7 mouse cellular contexts compared by ENCODE assay signal in the genomic region with DNA sequence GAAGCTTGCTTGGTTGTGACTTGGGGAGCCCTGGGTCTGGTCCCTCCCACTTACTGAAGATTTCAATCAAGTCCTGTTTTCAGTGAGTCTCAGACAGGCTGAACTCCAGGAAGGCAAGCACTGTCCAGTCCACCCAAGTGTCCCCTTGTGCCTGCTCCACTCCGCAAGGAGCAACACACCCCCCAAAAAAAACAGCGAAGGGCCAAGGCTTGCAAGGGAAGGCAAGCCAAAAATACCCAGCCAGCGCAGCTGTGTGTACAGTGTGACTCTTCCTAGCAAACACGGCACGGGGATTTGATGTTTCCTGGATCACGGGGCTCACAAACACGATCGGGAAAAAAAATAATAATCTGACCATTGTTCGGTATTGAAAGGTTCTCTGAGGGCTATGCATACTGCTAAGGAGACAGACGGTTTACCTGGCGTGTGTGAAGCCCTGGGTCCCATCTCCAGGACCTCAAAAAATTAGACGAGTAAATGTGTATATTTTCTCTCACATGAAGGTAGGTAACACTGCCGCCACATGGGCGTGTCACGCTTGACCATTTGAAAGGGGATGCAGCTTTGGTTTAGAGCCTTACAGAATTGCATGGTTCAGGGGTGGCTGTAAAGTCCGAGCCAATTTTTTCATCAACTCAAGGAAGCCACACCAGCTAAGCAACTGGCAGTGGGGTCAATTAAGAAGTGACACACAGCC. TPM values are rescaled to one million over a fixed set of nuclear protein-coding genes. Genes with fewer than 3 reads are reported as not detected.
DNase-seq lines count a peak whose midpoint lies in the region; ATAC-seq and TF ChIP-seq lines count a peak whose summit lies in the region.

No protein-coding gene starts in this region.

- DNase-seq in lung, adult 2 months, result no peak
- no peak for DNase-seq in lung, postnatal 36 days
- peak; percentile 17 for DNase-seq in forebrain, embryonic 10.5 days (ENCODE audit: extremely low spot score, low spot score)
- no peak for DNase-seq in ovary, postnatal 10 days (ENCODE audit: low spot score)
- DNase-seq in spleen, postnatal 14 days (ENCODE audit: low spot score in 2 of 2), result no peak

- TF ChIP-seq CTCF in lung, adult 2 months (IDR thresholded peaks at IDR 0.05; ENCODE audit: insufficient read depth, low read length), result no peak

- peaks cover 41% of the 10 kb centered on the region for H3K27me3 ChIP-seq in forebrain, embryonic 10.5 days (ENCODE audit: poor library complexity, severe bottlenecking)
- peaks cover 11% of the 10 kb centered on the region for H3K27me3 ChIP-seq in kidney, embryonic 15.5 days
- no peaks in the 10 kb centered on the region for H3K27me3 ChIP-seq in midbrain, embryonic 15.5 days (replicated peaks)

- no peak overlapping the region for H3K9ac ChIP-seq in kidney, embryonic 15.5 days
- H3K9ac ChIP-seq in midbrain, embryonic 15.5 days, result peak overlapping the region; percentile 76

- H3K4me1 ChIP-seq in lung, adult 2 months (ENCODE audit: control insufficient read depth, insufficient read depth, low read length), result peaks cover 3% of the 10 kb centered on the region; the same call in 1 of the 2 replicates
- H3K4me1 ChIP-seq in forebrain, embryonic 10.5 days, result peaks cover 23% of the 10 kb centered on the region
- H3K4me1 ChIP-seq in kidney, embryonic 15.5 days, result peaks cover 17% of the 10 kb centered on the region
- peaks cover 21% of the 10 kb centered on the region for H3K4me1 ChIP-seq in midbrain, embryonic 15.5 days

- WGBS in lung, adult 2 months, result 27% methylated on average over 16 of the region's 16 CpGs
- WGBS in forebrain, embryonic 10.5 days, result 68% methylated on average over 16 of the region's 16 CpGs
- 47% methylated on average over 16 of the region's 16 CpGs for WGBS in kidney, embryonic 15.5 days
- WGBS in midbrain, embryonic 15.5 days, result 53% methylated on average over 16 of the region's 16 CpGs

- no peaks in the 10 kb centered on the region for H3K36me3 ChIP-seq in forebrain, embryonic 10.5 days (replicated peaks)
- no peaks in the 10 kb centered on the region for H3K36me3 ChIP-seq in kidney, embryonic 15.5 days
- H3K36me3 ChIP-seq in midbrain, embryonic 15.5 days (replicated peaks), result no peaks in the 10 kb centered on the region

- no peak overlapping the region for H3K27ac ChIP-seq in forebrain, embryonic 10.5 days
- 0 out of 2 replicates have a peak overlapping the region, but pooled peaks have one; percentile 80 for H3K27ac ChIP-seq in kidney, embryonic 15.5 days
- peak overlapping the region; percentile 52; the same call in 1 of the 2 replicates for H3K27ac ChIP-seq in midbrain, embryonic 15.5 days

- H3K4me2 ChIP-seq in kidney, embryonic 15.5 days, result peak overlapping the region; percentile 69
- peak overlapping the region; percentile 72 for H3K4me2 ChIP-seq in midbrain, embryonic 15.5 days

- ATAC-seq in kidney, embryonic 15.5 days (replicated peaks; ENCODE audit: low FRiP score), result no peak
- no peak for ATAC-seq in midbrain, embryonic 15.5 days (replicated peaks)

- peak overlapping the region; percentile 50 for H3K4me3 ChIP-seq in lung, adult 2 months (replicated peaks; ENCODE audit: extremely low read depth, low read depth, low read length)
- H3K4me3 ChIP-seq in forebrain, embryonic 10.5 days, result peak overlapping the region; percentile 69
- H3K4me3 ChIP-seq in kidney, embryonic 15.5 days (replicated peaks), result peak overlapping the region; percentile 77
- peak overlapping the region; percentile 74 for H3K4me3 ChIP-seq in midbrain, embryonic 15.5 days

- H3K9me3 ChIP-seq in forebrain, embryonic 10.5 days, result no peaks in the 10 kb centered on the region
- no peaks in the 10 kb centered on the region for H3K9me3 ChIP-seq in kidney, embryonic 15.5 days (replicated peaks)
- H3K9me3 ChIP-seq in midbrain, embryonic 15.5 days, result no peaks in the 10 kb centered on the region

- TF ChIP-seq POLR2A in lung, adult 2 months (IDR thresholded peaks at IDR 0.05; ENCODE audit: borderline replicate concordance, extremely low read depth, low read depth, low read length), result no peak

RNA-seq across cellular contexts. Expression of a gene that starts 1.3 kb away (rescaled TPM):
- 20.2 and 33.0 TPM in 2 replicates for polyA plus RNA-seq in lung, adult 2 months (2012; rRNA removed)
- 5.2 and 5.3 TPM in 2 replicates for polyA plus RNA-seq in forebrain, embryonic 10.5 days (2016; fragmentation: Nextera tagmentation; extraction: Ambion mirVana)
- polyA plus RNA-seq in kidney, embryonic 15.5 days (2015; fragmentation: Nextera tagmentation; extraction: Ambion mirVana), result 10.1 and 11.9 TPM in 2 replicates
- polyA plus RNA-seq in midbrain, embryonic 15.5 days (2015; fragmentation: Nextera tagmentation; extraction: Ambion mirVana), result 27.2 and 31.8 TPM in 2 replicates

RNA-seq across cellular contexts. Expression of a gene that starts 55.7 kb away (rescaled TPM):
- not detected in 2 replicates for polyA plus RNA-seq in lung, adult 2 months (2012; rRNA removed)
- not detected in 2 replicates for polyA plus RNA-seq in forebrain, embryonic 10.5 days (2016; fragmentation: Nextera tagmentation; extraction: Ambion mirVana)
- not detected in 2 replicates for polyA plus RNA-seq in kidney, embryonic 15.5 days (2015; fragmentation: Nextera tagmentation; extraction: Ambion mirVana)
- not detected in 2 replicates for polyA plus RNA-seq in midbrain, embryonic 15.5 days (2015; fragmentation: Nextera tagmentation; extraction: Ambion mirVana)
